Comparison of ENCODE assay signal across 13 mouse cellular contexts in genomic region chr6:125459903-125460302, GRCm38 (mm10).
"Had no signal": no experiment of that assay in that cellular context is flagged by ENCODE, and none has a peak within 500 bp of the region (broad histone marks: within the 10 kb centered on the region; RNA-seq: fewer than 3 reads in every experiment).

No protein-coding gene starts in this region.

- H3K36me3 ChIP-seq: midbrain, embryonic 15.5 days had no signal

- H3K9ac ChIP-seq: kidney, embryonic 15.5 days; limb, embryonic 13.5 days; midbrain, embryonic 15.5 days; neural tube, embryonic 13.5 days had no signal

- H3K27me3 ChIP-seq: kidney, embryonic 15.5 days; limb, embryonic 13.5 days; midbrain, embryonic 15.5 days; neural tube, embryonic 13.5 days had no signal

- ATAC-seq: midbrain, embryonic 15.5 days had no signal

- DNase-seq: kidney, adult 18-20 months; kidney, postnatal 14 days; left cerebral cortex, postnatal 4 days; lung, adult 18-20 months; retina, postnatal 1 day; right cerebral cortex, postnatal 4 days; thymus, adult 18-20 months; thymus, postnatal 14 days had no signal

- H3K4me2 ChIP-seq: kidney, embryonic 15.5 days; limb, embryonic 13.5 days; midbrain, embryonic 15.5 days; neural tube, embryonic 13.5 days had no signal

- H3K9me3 ChIP-seq: kidney, embryonic 15.5 days; limb, embryonic 13.5 days; midbrain, embryonic 10.5 days; midbrain, embryonic 15.5 days; neural tube, embryonic 13.5 days had no signal

- H3K27ac ChIP-seq: kidney, embryonic 15.5 days; limb, embryonic 13.5 days; midbrain, embryonic 10.5 days; midbrain, embryonic 15.5 days; neural tube, embryonic 13.5 days had no signal

- H3K4me3 ChIP-seq: kidney, embryonic 15.5 days; limb, embryonic 13.5 days; midbrain, embryonic 10.5 days; midbrain, embryonic 15.5 days; neural tube, embryonic 13.5 days had no signal
